Mouse (Mus musculus) fat pad, adult 2 months (tissue): ENCODE data around the gene Zcchc3.

ENCODE experiments used
- DNase-seq: peaks from one replicate; pipeline ENCODE4 v3.0.0-alpha.2; 2011; ENCODE audit warnings: low read depth, low spot score; ENCODE audit errors: extremely low read depth

Zcchc3 gene

DNA sequence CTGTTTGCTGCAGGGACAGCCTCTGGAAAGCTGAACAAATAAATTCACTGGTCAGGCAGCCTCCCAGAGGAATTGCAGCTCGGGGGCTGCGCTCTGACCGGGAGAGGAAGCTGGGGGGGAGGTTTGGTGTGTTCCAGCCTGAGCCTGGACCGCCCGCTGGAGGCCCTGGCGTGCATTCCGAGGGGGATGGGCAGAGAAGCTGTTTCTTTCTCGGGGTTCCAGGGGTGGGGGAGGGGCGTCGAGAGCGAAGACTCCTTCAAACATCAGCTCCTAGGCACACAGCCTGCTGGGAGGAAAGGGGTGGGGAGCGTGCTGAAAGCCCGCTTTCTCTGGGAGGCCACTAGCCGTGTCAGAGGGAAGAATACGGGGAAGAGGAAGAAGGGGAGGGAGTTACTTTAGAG, 3.9 kb downstream of the Zcchc3 start:
- DNase-seq = no peak

GRCm38 (mm10) chr2:152409781-152410180, 5.0 kb downstream of the Zcchc3 start:
- DNase-seq = no peak

- no peak for DNase-seq
Measured at GRCm38 (mm10) chr2:152406126-152406525, 8.7 kb downstream of the Zcchc3 start.

GRCm38 (mm10) chr2:152399122-152399542, 15.7 kb downstream of the Zcchc3 start:
- DNase-seq = no peak

GRCm38 (mm10) chr2:152398691-152399090, 16.1 kb downstream of the Zcchc3 start:
- no peak for DNase-seq

DNA sequence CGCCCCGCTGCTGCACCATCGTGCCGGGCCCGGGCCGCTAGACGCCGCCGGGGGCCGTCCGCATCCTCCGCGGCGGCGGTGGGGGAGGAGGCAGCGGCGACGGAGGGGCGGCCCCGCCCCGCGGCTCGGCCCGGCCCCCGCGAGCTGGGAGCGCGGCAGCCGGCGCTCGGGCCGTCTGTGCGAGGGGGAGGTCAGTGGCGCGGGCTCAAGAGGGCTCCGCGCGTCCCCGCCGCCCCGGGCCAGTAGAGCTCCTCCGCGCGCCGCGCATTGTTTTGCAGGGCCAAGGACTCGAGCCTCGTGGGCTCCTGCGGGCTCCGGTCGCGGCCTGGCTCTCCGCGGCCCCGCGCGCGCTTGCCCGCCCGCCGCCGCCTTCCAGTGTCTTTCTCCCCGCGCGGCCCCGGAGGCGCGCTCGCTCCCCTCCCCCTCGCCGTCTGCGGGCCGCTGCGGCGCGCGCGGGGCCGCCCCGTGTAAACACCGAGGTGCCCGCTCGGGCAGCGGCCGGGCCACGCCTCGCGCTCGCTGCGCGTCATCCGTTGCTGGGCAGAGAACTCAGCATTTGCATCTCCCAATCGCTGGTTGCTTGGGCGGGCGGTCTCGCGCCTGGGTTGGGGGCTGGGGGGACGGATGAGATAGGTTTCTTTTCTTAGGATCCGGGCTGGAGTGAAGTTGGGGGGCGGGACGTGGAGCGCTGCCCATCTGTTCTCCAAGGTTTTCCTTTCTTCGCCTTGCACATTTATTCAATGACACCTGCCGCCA, 17.0 kb downstream of the Zcchc3 start, which contains the start of gene Sox12:
Gene Sox12 (minus strand): TSS at position 384 of the 756 bp plus-strand sequence.
- no peak for DNase-seq

GRCm38 (mm10) chr2:152397004-152397589, 17.7 kb downstream of the Zcchc3 start:
- no peak for DNase-seq

DNA sequence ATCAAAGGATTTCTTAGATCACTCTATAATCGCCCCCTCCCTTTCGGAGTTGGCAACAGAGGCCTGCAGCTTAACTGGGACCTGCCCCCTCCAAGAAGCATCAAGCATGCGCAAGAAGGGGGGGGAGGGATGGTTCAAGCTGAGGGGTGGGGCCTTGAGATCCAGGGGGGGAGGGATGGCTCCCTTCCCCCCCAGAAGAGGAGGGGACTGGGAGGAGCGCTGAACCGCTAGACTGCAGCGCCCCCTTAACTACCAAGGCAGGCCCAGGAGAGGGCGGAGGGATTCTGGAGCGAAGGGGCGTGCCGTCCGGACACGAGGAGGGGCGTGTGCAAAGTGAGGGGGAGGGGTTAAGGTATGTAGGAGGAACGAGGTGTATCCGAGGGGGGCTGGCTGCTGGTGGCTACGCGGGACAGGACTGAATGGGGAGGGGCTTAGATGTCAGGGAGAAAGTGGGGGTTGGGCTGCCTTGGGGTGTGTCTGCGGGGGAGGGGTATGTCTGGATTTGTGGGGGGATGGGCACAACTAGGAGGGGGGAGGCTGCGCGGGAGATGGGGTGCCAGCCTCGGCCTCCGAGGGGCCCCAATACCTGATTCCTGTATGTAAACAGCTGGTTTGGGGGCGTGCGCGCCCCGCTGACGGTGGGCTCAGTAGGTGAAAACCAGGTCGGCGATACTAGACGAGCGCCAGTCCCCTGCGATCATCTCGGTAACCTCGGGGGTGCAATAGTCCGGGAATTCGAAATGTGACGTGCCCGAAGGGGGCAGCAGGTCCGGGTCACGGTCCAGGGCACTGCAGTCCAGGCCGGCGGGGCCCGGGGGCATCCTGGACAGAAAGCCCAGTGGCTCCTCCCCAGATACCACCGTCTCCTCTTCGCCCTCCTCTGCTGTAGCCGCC, 18.5 kb downstream of the Zcchc3 start:
- no peak for DNase-seq

DNA sequence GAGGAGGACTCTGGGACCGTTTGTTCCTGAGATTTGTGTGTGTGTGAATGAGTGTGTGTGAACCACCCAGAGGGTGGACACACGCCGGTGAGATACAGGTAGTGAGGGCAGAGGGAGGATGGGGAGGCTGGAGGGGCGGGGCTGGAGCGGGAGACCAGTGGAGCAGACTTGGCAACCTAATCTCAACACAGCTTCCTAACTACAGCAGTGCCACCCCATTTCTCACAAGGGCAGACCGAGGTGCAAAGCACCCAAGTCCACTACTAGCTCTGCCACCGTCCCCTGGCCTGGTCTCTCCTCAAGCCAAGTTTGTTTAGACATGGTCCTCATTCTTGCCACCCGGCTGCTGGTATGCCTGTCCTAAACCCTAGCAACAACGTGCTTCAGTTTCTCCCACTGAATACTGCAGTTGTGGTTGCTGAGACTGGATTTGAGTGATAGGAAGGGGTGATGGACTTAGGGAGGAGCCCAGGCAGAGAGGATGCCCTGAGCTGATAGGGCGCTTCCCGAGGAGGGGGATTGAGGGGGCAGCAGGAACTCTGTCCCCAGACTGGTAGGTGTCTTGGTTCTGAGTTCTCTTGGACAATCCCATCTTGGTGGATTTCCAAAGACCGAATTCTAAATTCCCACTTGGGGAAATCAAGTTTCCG, 19.4 kb downstream of the Zcchc3 start:
- no peak for DNase-seq

DNA sequence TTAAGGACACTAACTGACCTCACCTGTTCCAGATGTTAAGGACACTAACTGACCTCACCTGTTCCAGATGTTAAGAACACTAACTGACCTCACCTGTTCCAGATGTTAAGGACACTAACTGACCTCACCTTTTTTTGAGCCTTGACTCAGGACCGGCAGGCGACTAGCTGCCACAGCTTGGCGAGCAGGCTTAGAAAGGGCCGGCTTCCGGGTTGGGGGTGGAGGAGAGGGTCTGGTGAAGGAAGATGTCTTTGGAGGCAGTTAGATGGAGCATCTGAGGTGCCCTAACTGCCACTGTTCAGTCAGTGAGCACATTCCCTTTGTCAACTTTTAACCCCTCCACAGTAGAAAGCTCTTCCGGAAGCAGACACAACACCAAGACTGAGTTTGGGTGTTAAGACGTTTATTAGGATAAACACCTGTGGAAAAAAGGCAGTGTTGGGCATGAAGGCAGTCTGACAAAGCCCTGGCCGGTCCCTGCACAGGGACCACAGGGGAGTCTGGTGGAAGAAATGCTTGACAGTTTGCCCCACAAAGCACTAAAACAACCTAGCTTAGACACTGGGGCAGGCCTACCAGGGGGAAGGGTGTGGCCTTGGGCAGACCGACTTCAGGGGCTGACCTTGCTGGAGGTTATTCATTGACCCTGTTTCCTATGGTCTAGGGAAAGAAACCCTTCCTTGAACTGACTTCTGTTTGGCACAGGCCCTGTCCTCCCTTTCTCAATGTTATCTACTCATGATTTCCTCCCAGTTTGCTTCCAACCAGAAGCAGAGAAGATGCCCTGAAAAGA, 21.4 kb downstream of the Zcchc3 start:
- no peak for DNase-seq

DNA sequence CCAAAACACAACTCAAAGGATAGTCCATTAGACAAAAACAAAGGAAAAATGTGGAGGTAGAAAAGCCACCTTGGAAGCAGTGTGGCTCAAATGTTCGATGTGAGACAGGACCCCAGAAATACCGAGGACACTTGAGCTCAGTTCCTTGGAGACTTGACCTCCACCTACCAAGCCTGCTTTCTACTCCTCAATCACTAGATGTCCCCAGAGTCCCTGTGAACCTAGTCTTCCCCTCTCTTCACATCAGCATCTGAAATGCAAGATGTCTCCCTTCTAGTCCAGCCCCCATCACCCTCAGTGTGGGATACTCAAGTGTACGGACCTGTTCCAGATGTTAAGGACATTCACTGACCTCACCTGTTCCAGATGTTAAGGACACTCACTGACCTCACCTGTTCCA, 22.0 kb downstream of the Zcchc3 start:
- DNase-seq = no peak

DNA sequence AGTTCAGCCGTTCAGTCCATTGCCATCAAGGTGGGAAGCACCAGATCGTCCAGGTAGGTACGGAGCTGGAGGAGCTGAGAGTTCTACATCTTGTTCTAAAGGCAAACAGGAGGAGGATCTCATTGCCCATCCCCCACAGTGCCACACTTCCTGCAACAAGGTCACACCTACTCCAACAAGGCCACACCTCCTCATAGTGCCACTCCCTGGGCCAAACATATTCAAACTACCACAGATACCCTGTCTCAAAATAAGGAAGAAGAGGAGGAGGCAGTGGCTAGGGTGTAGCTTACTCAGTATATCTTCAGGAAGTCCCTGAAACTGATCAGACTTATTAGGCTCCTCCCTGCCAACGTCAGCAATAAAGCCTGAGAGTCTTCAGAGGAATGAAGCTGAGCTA, 30.6 kb downstream of the Zcchc3 start:
- no peak for DNase-seq

- no peak for DNase-seq
Measured at GRCm38 (mm10) chr2:152376345-152376741, 38.5 kb downstream of the Zcchc3 start, which contains the start of gene Nrsn2. TSS of gene Nrsn2 (minus strand) at chr2:152376638.

- DNase-seq = no peak
Measured at GRCm38 (mm10) chr2:152375652-152376344, 39.0 kb downstream of the Zcchc3 start.

DNA sequence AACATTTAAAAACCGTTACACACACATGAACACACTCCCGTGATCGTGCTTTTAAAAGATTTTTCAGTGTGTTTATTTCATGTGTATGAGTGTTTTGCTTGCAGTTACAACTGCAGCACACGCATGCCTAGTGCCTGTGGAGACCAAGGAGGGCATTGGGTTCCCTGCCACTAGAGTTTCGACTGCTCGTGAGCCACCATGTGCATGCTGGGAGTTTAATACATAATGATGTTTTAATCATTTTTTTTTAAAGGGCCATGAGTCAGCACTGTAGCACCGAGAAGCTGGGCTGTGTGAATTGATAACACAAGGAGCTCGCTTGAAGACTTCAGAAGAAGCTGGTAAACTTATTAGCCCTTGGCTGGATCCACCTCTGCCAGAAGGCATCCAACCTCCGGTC, 41.3 kb downstream of the Zcchc3 start:
- no peak for DNase-seq

GRCm38 (mm10) chr2:152372661-152373060, 42.2 kb downstream of the Zcchc3 start:
- no peak for DNase-seq

GRCm38 (mm10) chr2:152372104-152372503, 42.7 kb downstream of the Zcchc3 start:
- no peak for DNase-seq

GRCm38 (mm10) chr2:152368532-152369140, 46.2 kb downstream of the Zcchc3 start:
- DNase-seq = no peak

- no peak for DNase-seq
Measured at GRCm38 (mm10) chr2:152367917-152368316, 46.9 kb downstream of the Zcchc3 start.
